Mouse (Mus musculus) lung, embryonic 16.5 days (tissue): ENCODE data around the gene Fbxo44. TPM values are rescaled to one million over a fixed set of nuclear protein-coding genes. Genes with fewer than 3 reads are reported as not detected.

Experiments
- ATAC-seq: fragments of 200-750 bp; cut with Nextera tagmentation; 2 replicates; pipeline ENCODE4 v1.8.0; 2017; ENCODE audit warnings: low read depth, mild to moderate bottlenecking, moderate library complexity
- H3K27ac ChIP-seq: fragments of 300-500 bp; sonication (generic); 2 replicates; pipeline ENCODE4 v1.5.1; 2014; ENCODE audit warnings: mild to moderate bottlenecking, control low read depth, low read length
- H3K27me3 ChIP-seq: fragments of 300-500 bp; sonication (generic); 2 replicates; pipeline ENCODE4 v1.6.1; 2014; ENCODE audit warnings: low read depth, low read length, mixed read lengths; ENCODE audit not compliant: control insufficient read depth, insufficient read depth
- H3K36me3 ChIP-seq: fragments of 300-500 bp; sonication (generic); 2 replicates; pipeline ENCODE4 v1.6.1; 2014; ENCODE audit warnings: low read length; ENCODE audit not compliant: control insufficient read depth, insufficient read depth
- H3K4me1 ChIP-seq: fragments of 300-500 bp; sonication (generic); replicated peaks from 2 replicates; pipeline ENCODE4 v1.6.1; 2014; ENCODE audit warnings: low read length, mixed read lengths; ENCODE audit not compliant: control insufficient read depth, insufficient read depth
- H3K4me2 ChIP-seq: fragments of 300-500 bp; sonication (generic); 2 replicates; pipeline ENCODE4 v1.6.1; 2014; ENCODE audit warnings: low read depth, low read length, control low read depth
- H3K4me3 ChIP-seq: fragments of 300-500 bp; sonication (generic); 2 replicates; pipeline ENCODE4 v1.5.1; 2014; ENCODE audit warnings: mild to moderate bottlenecking, low read length, control low read depth
- H3K9ac ChIP-seq: fragments of 300-500 bp; sonication (generic); 2 replicates; pipeline ENCODE4 v1.6.1; 2014; ENCODE audit warnings: low read length, control low read depth
- H3K9me3 ChIP-seq: fragments of 300-500 bp; sonication (generic); 2 replicates; pipeline ENCODE4 v1.6.1; 2016; ENCODE audit warnings: low read length; ENCODE audit not compliant: control insufficient read depth
- WGBS: fragments of 180-500 bp; shearing (Covaris S2); extraction: QIAGEN DNeasy Blood & Tissue Kit; methylation state at CpG from one replicate; pipeline ENCODE4 v1.1.7; 2014; 5-methylcytosine and 5-hydroxymethylcytosine counted together
- polyA plus RNA-seq: library from polyadenylated mRNA; unstranded; fragments of >200 nt; fragmentation: Nextera tagmentation; extraction: Ambion mirVana; gene quantifications from 2 replicates; pipeline ENCODE4 v1.2.1, GENCODE M21; 2015

The Fbxo44 gene
- polyA plus RNA-seq, 1 experiment from 2014 or later = 11.9 TPM

GRCm38 (mm10) chr4:148154006-148154405 lies 6.3 kb downstream of the Fbxo44 start:
- Histone ChIP-seq H3K4me2 (no peak overlapping the region), H3K9me3 (no peaks in the 10 kb centered on the region), H3K9ac (no peak overlapping the region), H3K27me3 (no peaks in the 10 kb centered on the region), H3K27ac (no peak overlapping the region), H3K4me1 (peaks cover 6% of the 10 kb centered on the region; the same call in 1 of the 2 replicates), H3K4me3 (no peak overlapping the region), H3K36me3 (no peaks in the 10 kb centered on the region)
- no peak for ATAC-seq
- 80% methylated on average over 4 of the region's 4 CpGs for WGBS

- Histone ChIP-seq H3K27me3 (no peaks in the 10 kb centered on the region), H3K4me3 (no peak overlapping the region), H3K9ac (no peak overlapping the region), H3K4me1 (peaks cover 6% of the 10 kb centered on the region; the same call in 1 of the 2 replicates), H3K36me3 (no peaks in the 10 kb centered on the region), H3K4me2 (no peak overlapping the region), H3K27ac (no peak overlapping the region), H3K9me3 (no peaks in the 10 kb centered on the region)
- no peak for ATAC-seq
- WGBS = 75% methylated on average over 5 of the region's 5 CpGs
These were observed 7.7 kb downstream of the Fbxo44 start for GRCm38 (mm10) chr4:148152547-148152946.

GRCm38 (mm10) chr4:148151267-148152168 lies 8.8 kb downstream of the Fbxo44 start, which contains the start of gene Fbxo6:
Fbxo6 (minus strand) TSS chr4:148152140.
- H3K9ac ChIP-seq = peak within 1 kb of the TSS; percentile 76
- H3K36me3 ChIP-seq = no peaks in the 10 kb centered on the region
- H3K27ac ChIP-seq = peak within 1 kb of the TSS; percentile 70
- under 1% methylated on average over 54 of the region's 67 CpGs for WGBS
- peak within 1 kb of the TSS; percentile 96 for H3K4me2 ChIP-seq
- H3K9me3 ChIP-seq = no peaks in the 10 kb centered on the region
- H3K4me1 ChIP-seq = peaks cover 6% of the 10 kb centered on the region; the same call in 1 of the 2 replicates
- peak; percentile 91 for ATAC-seq
- H3K27me3 ChIP-seq = no peaks in the 10 kb centered on the region
- H3K4me3 ChIP-seq = peak within 1 kb of the TSS; percentile 72

DNA sequence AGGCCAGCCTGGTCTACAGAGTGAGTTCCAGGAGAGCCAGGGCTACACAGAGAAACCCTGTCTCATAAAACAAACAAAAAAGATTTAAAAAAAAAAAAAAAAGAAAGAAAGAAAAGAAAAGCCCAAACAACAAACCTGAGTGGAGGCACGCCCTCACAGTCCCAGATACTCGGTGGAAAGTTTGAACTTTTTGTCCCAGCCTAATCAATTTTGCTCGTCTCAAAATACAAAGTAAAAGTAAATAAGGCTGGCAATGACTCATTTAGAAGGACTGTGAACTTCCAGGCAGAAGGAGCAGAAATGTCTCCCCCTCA lies 9.4 kb downstream of the Fbxo44 start:
- no peak for ATAC-seq
- WGBS = 27% methylated on average over 3 of the region's 3 CpGs
- no peaks in the 10 kb centered on the region for H3K9me3 ChIP-seq
- no peaks in the 10 kb centered on the region for H3K27me3 ChIP-seq
- H3K4me3 ChIP-seq = peak overlapping the region; percentile 72
- peak overlapping the region; percentile 96 for H3K4me2 ChIP-seq
- H3K9ac ChIP-seq = peak overlapping the region; percentile 76
- H3K36me3 ChIP-seq = no peaks in the 10 kb centered on the region
- H3K4me1 ChIP-seq = peaks cover 6% of the 10 kb centered on the region; the same call in 1 of the 2 replicates
- no peak overlapping the region for H3K27ac ChIP-seq

GRCm38 (mm10) chr4:148150242-148150641 lies 10.0 kb downstream of the Fbxo44 start:
- Histone ChIP-seq H3K36me3 (no peaks in the 10 kb centered on the region), H3K9me3 (no peaks in the 10 kb centered on the region), H3K27me3 (no peaks in the 10 kb centered on the region), H3K27ac (no peak overlapping the region), H3K4me3 (no peak overlapping the region), H3K4me2 (no peak overlapping the region), H3K4me1 (peaks cover 6% of the 10 kb centered on the region; the same call in 1 of the 2 replicates), H3K9ac (no peak overlapping the region)
- 65% methylated on average over 7 of the region's 7 CpGs for WGBS
- ATAC-seq = no peak

GRCm38 (mm10) chr4:148149540-148149939 lies 10.7 kb downstream of the Fbxo44 start:
- no peak overlapping the region for H3K27ac ChIP-seq
- WGBS = 47% methylated on average over 12 of the region's 12 CpGs
- no peak overlapping the region for H3K4me2 ChIP-seq
- H3K4me1 ChIP-seq = peaks cover 6% of the 10 kb centered on the region; the same call in 1 of the 2 replicates
- no peaks in the 10 kb centered on the region for H3K9me3 ChIP-seq
- H3K4me3 ChIP-seq = no peak overlapping the region
- no peaks in the 10 kb centered on the region for H3K27me3 ChIP-seq
- H3K36me3 ChIP-seq = no peaks in the 10 kb centered on the region
- no peak overlapping the region for H3K9ac ChIP-seq
- no peak for ATAC-seq

GRCm38 (mm10) chr4:148147714-148148113 lies 12.6 kb downstream of the Fbxo44 start:
- 90% methylated on average over 2 of the region's 2 CpGs for WGBS
- Histone ChIP-seq H3K27ac (no peak overlapping the region), H3K9me3 (no peaks in the 10 kb centered on the region)

DNA sequence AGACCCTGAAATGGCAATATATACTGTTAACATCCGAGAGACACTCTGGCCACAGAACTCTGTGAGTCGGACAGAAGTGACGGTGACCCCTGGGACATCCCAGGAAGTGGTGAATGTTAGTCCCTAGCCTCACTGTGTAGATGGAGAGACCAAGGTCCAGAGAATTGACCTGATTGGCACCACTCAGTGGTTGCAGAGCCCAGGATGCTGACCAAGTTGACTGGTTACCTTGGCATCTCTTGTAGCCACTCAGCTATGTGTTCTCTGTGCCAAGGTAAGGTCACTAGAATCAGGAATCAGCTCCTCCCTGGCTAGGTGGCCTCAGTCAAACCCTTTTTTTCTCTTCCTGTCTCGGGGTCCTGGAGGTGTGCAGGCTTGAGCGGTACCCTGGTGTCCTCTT lies 16.6 kb downstream of the Fbxo44 start:
- ATAC-seq = no peak
- H3K4me3 ChIP-seq = no peak overlapping the region
- no peak overlapping the region for H3K9ac ChIP-seq
- 83% methylated on average over 5 of the region's 5 CpGs for WGBS
- no peaks in the 10 kb centered on the region for H3K27me3 ChIP-seq
- H3K9me3 ChIP-seq = no peaks in the 10 kb centered on the region
- H3K4me2 ChIP-seq = no peak overlapping the region
- H3K4me1 ChIP-seq = no peaks in the 10 kb centered on the region
- no peaks in the 10 kb centered on the region for H3K36me3 ChIP-seq
- H3K27ac ChIP-seq = no peak overlapping the region

More at GRCm38 (mm10) chr4:148147714-148148113, 12.6 kb downstream of the Fbxo44 start:
- no peaks in the 10 kb centered on the region for H3K27me3 ChIP-seq
- no peaks in the 10 kb centered on the region for H3K36me3 ChIP-seq
- no peak overlapping the region for H3K9ac ChIP-seq
- ATAC-seq = no peak
- no peak overlapping the region for H3K4me3 ChIP-seq
- H3K4me1 ChIP-seq = peaks cover 6% of the 10 kb centered on the region; the same call in 1 of the 2 replicates
- H3K4me2 ChIP-seq = no peak overlapping the region

GRCm38 (mm10) chr4:148140098-148141011 lies 19.9 kb downstream of the Fbxo44 start:
- H3K4me2 ChIP-seq = peak overlapping the region; percentile 90
- no peaks in the 10 kb centered on the region for H3K27me3 ChIP-seq
- H3K9ac ChIP-seq = peak overlapping the region; percentile 76
- WGBS = under 1% methylated on average over 65 of the region's 65 CpGs
- peak overlapping the region; percentile 64 for H3K4me3 ChIP-seq
- peak; percentile 95 for ATAC-seq
- H3K27ac ChIP-seq = peak overlapping the region; percentile 78
- H3K36me3 ChIP-seq = no peaks in the 10 kb centered on the region
- H3K4me1 ChIP-seq = no peaks in the 10 kb centered on the region
- no peaks in the 10 kb centered on the region for H3K9me3 ChIP-seq
